Mouse (Mus musculus): ENCODE results near the gene Mroh2a.

The Mroh2a gene

GRCm38 (mm10) chr1:88237311-88237710, 10.5 kb downstream of the Mroh2a start:
- no peak for DNase-seq

GRCm38 (mm10) chr1:88238771-88239170, 12.0 kb downstream of the Mroh2a start:
- no peak for DNase-seq

GRCm38 (mm10) chr1:88240072-88240471, 13.3 kb downstream of the Mroh2a start:
- DNase-seq: no peak

GRCm38 (mm10) chr1:88240579-88240978, 13.8 kb downstream of the Mroh2a start:
- no peak for DNase-seq

- no peak for DNase-seq
Observed at GRCm38 (mm10) chr1:88243861-88244260, 17.1 kb downstream of the Mroh2a start.

GRCm38 (mm10) chr1:88245881-88246280, 19.1 kb downstream of the Mroh2a start:
- DNase-seq: no peak

- DNase-seq: no peak
Observed at GRCm38 (mm10) chr1:88246386-88246785, 19.6 kb downstream of the Mroh2a start.

- no peak for DNase-seq
Observed at GRCm38 (mm10) chr1:88247660-88248059, 20.9 kb downstream of the Mroh2a start.

- DNase-seq: no peak
Observed at GRCm38 (mm10) chr1:88248658-88249057, 21.9 kb downstream of the Mroh2a start.

GRCm38 (mm10) chr1:88249596-88249995, 22.8 kb downstream of the Mroh2a start:
- DNase-seq: no peak

- DNase-seq: no peak
Observed at GRCm38 (mm10) chr1:88250023-88250422, 23.2 kb downstream of the Mroh2a start.

- DNase-seq: no peak
Observed at GRCm38 (mm10) chr1:88253106-88253505, 26.3 kb downstream of the Mroh2a start.

GRCm38 (mm10) chr1:88253540-88253939, 26.8 kb downstream of the Mroh2a start:
- DNase-seq: no peak

- DNase-seq: no peak
Observed at GRCm38 (mm10) chr1:88254793-88255465, 28.1 kb downstream of the Mroh2a start.

GRCm38 (mm10) chr1:88255466-88255857, 28.7 kb downstream of the Mroh2a start:
- no peak for DNase-seq

GRCm38 (mm10) chr1:88255989-88256754, 29.4 kb downstream of the Mroh2a start:
- no peak for DNase-seq

- no peak for DNase-seq
Observed at GRCm38 (mm10) chr1:88256886-88257663, 30.3 kb downstream of the Mroh2a start.

GRCm38 (mm10) chr1:88257681-88258080, 30.9 kb downstream of the Mroh2a start:
- no peak for DNase-seq

GRCm38 (mm10) chr1:88258361-88258760, 31.6 kb downstream of the Mroh2a start:
- no peak for DNase-seq

GRCm38 (mm10) chr1:88258881-88259642, 32.3 kb downstream of the Mroh2a start:
- DNase-seq: no peak

GRCm38 (mm10) chr1:88259643-88260024, 32.8 kb downstream of the Mroh2a start:
- no peak for DNase-seq

- no peak for DNase-seq
Observed at GRCm38 (mm10) chr1:88260114-88260513, 33.3 kb downstream of the Mroh2a start.

All from thymus, postnatal 14 days (tissue).